Mouse (Mus musculus): ENCODE measurements around the gene Ccdc174. TPM values are rescaled to one million over a fixed set of nuclear protein-coding genes. Genes with fewer than 3 reads are reported as not detected.
"Not testable (repeated sequence)": the region's sequence is repeated elsewhere in the genome, so short reads cannot be mapped to it uniquely, and the experiment has no call there.

The Ccdc174 gene
- polyA plus RNA-seq, 1 experiment from 2014 or later: 20.9 TPM

DNA sequence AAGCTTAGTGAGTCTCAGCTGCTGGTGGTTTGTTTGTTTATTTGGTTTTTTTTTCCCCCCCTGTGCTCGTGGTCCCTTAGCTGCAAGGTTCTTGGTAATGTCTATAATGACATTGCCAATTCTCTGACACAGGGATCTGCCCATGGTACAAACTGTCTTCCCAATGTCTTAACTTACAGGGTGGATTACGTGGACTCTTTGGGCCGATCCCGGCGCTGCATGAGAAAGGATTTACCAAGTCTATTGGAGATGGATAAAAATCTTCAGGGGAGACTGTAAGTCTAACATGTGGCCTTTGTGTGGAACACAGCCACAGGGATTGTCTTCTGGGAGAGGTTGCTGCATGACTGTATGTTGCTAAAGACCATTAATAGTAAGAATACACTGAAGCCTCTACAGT, 12.8 kb downstream of the Ccdc174 start:
- ATAC-seq (ENCODE audit: insufficient number of reproducible peaks, insufficient read depth, low FRiP score, low read depth): no peak
- no peak overlapping the region for H3K9ac ChIP-seq (ENCODE audit: low read length)
- H3K4me3 ChIP-seq (ENCODE audit: control insufficient read depth in 1 of 2, insufficient read depth in 1 of 2, low read depth in 1 of 2, low read length in 2 of 2): no peak overlapping the region
- no peaks in the 10 kb centered on the region for H3K9me3 ChIP-seq (ENCODE audit: control insufficient read depth, low read length)
- WGBS: 87% methylated on average over 5 of the region's 5 CpGs
- no peak overlapping the region for H3K27ac ChIP-seq (replicated peaks in 1 of 2; ENCODE audit: control insufficient read depth in 1 of 2, insufficient read depth in 1 of 2, low read depth in 2 of 2, low read length in 2 of 2)
- no peaks in the 10 kb centered on the region for H3K4me1 ChIP-seq (ENCODE audit: control insufficient read depth in 2 of 2, insufficient read depth in 2 of 2, low read length in 2 of 2)
- peaks cover 92% of the 10 kb centered on the region for H3K36me3 ChIP-seq (ENCODE audit: control insufficient read depth, insufficient read depth, low read length)
- no peaks in the 10 kb centered on the region for H3K27me3 ChIP-seq (ENCODE audit: control insufficient read depth, insufficient read depth, low read length)
- H3K4me2 ChIP-seq (ENCODE audit: low read length): no peak overlapping the region

GRCm38 (mm10) chr6:91891776-91892175, 13.9 kb downstream of the Ccdc174 start:
- no peak overlapping the region for H3K9ac ChIP-seq (ENCODE audit: low read length)
- ATAC-seq (ENCODE audit: insufficient number of reproducible peaks, insufficient read depth, low FRiP score, low read depth): no peak
- no peaks in the 10 kb centered on the region for H3K4me1 ChIP-seq (ENCODE audit: control insufficient read depth in 2 of 2, insufficient read depth in 2 of 2, low read length in 2 of 2)
- H3K27me3 ChIP-seq (ENCODE audit: control insufficient read depth, insufficient read depth, low read length): no peaks in the 10 kb centered on the region
- no peak overlapping the region for H3K4me3 ChIP-seq (ENCODE audit: control insufficient read depth in 1 of 2, insufficient read depth in 1 of 2, low read depth in 1 of 2, low read length in 2 of 2)
- no peak overlapping the region for H3K4me2 ChIP-seq (ENCODE audit: low read length)
- no peaks in the 10 kb centered on the region for H3K9me3 ChIP-seq (ENCODE audit: control insufficient read depth, low read length)
- H3K27ac ChIP-seq (replicated peaks in 1 of 2; ENCODE audit: control insufficient read depth in 1 of 2, insufficient read depth in 1 of 2, low read depth in 2 of 2, low read length in 2 of 2): no peak overlapping the region
- WGBS: 90% methylated on average over 2 of the region's 2 CpGs
- peaks cover 91% of the 10 kb centered on the region for H3K36me3 ChIP-seq (ENCODE audit: control insufficient read depth, insufficient read depth, low read length)

DNA sequence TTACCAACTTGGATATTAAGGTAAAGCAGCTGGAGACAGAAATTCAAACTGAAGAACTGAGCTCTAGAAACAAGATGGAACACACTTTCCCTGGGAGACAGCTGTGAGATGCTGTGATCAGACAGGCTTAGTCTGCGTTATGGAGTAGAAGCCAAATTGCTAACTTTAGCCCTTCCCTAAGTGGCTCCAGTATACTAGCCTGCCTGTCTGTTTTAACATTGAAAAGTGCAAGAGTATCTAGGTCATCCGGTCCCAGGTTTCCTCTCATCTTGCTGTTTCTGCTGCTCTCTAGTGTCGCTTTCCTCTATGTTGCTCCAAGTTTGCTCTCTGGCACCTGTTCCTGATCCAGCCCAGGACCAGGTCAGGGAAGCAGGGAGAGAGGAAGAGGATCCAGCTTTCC, 18.9 kb downstream of the Ccdc174 start:
- Histone ChIP-seq H3K36me3 (ENCODE audit: control insufficient read depth, insufficient read depth, low read length) (peaks cover 94% of the 10 kb centered on the region), H3K9me3 (ENCODE audit: control insufficient read depth, low read length) (no peaks in the 10 kb centered on the region), H3K27me3 (ENCODE audit: control insufficient read depth, insufficient read depth, low read length) (no peaks in the 10 kb centered on the region), H3K4me2 (ENCODE audit: low read length) (no peak overlapping the region), H3K27ac (replicated peaks in 1 of 2; ENCODE audit: control insufficient read depth in 1 of 2, insufficient read depth in 1 of 2, low read depth in 2 of 2, low read length in 2 of 2) (no peak overlapping the region), H3K4me3 (ENCODE audit: control insufficient read depth in 1 of 2, insufficient read depth in 1 of 2, low read depth in 1 of 2, low read length in 2 of 2) (no peak overlapping the region), H3K4me1 (ENCODE audit: control insufficient read depth in 2 of 2, insufficient read depth in 2 of 2, low read length in 2 of 2) (no peaks in the 10 kb centered on the region), H3K9ac (ENCODE audit: low read length) (no peak overlapping the region)
- 75% methylated on average over 3 of the region's 3 CpGs for WGBS
- no peak for ATAC-seq (ENCODE audit: insufficient number of reproducible peaks, insufficient read depth, low FRiP score, low read depth)

- WGBS: 29% methylated on average over 5 of the region's 5 CpGs
- Histone ChIP-seq H3K27me3 (ENCODE audit: control insufficient read depth, insufficient read depth, low read length) (no peaks in the 10 kb centered on the region), H3K4me2 (ENCODE audit: low read length) (no peak overlapping the region), H3K9me3 (ENCODE audit: control insufficient read depth, low read length) (no peaks in the 10 kb centered on the region), H3K9ac (ENCODE audit: low read length) (no peak overlapping the region), H3K4me1 (ENCODE audit: control insufficient read depth in 2 of 2, insufficient read depth in 2 of 2, low read length in 2 of 2) (no peaks in the 10 kb centered on the region), H3K27ac (replicated peaks in 1 of 2; ENCODE audit: control insufficient read depth in 1 of 2, insufficient read depth in 1 of 2, low read depth in 2 of 2, low read length in 2 of 2) (no peak overlapping the region), H3K36me3 (ENCODE audit: control insufficient read depth, insufficient read depth, low read length) (peaks cover 52% of the 10 kb centered on the region), H3K4me3 (ENCODE audit: control insufficient read depth in 1 of 2, insufficient read depth in 1 of 2, low read depth in 1 of 2, low read length in 2 of 2) (no peak overlapping the region)
- no peak for ATAC-seq (ENCODE audit: insufficient number of reproducible peaks, insufficient read depth, low FRiP score, low read depth)
Observed at GRCm38 (mm10) chr6:91901505-91901904, 23.7 kb downstream of the Ccdc174 start.

GRCm38 (mm10) chr6:91902509-91902908, 24.7 kb downstream of the Ccdc174 start, which contains the start of gene 4930590J08Rik:
Gene 4930590J08Rik, plus strand, starts transcription at chr6:91902809.
- H3K9me3 ChIP-seq (ENCODE audit: control insufficient read depth, low read length); H3K4me1 ChIP-seq (ENCODE audit: control insufficient read depth in 2 of 2, insufficient read depth in 2 of 2, low read length in 2 of 2); H3K9ac ChIP-seq (ENCODE audit: low read length); H3K4me3 ChIP-seq (ENCODE audit: control insufficient read depth in 1 of 2, insufficient read depth in 1 of 2, low read depth in 1 of 2, low read length in 2 of 2); ATAC-seq (ENCODE audit: insufficient number of reproducible peaks, insufficient read depth, low FRiP score, low read depth); H3K4me2 ChIP-seq (ENCODE audit: low read length); H3K27ac ChIP-seq (replicated peaks in 1 of 2; ENCODE audit: control insufficient read depth in 1 of 2, insufficient read depth in 1 of 2, low read depth in 2 of 2, low read length in 2 of 2); H3K27me3 ChIP-seq (ENCODE audit: control insufficient read depth, insufficient read depth, low read length): not testable (repeated sequence)
- WGBS: 96% methylated on average over 2 of the region's 2 CpGs
- H3K36me3 ChIP-seq (ENCODE audit: control insufficient read depth, insufficient read depth, low read length): peaks cover 42% of the 10 kb centered on the region

DNA sequence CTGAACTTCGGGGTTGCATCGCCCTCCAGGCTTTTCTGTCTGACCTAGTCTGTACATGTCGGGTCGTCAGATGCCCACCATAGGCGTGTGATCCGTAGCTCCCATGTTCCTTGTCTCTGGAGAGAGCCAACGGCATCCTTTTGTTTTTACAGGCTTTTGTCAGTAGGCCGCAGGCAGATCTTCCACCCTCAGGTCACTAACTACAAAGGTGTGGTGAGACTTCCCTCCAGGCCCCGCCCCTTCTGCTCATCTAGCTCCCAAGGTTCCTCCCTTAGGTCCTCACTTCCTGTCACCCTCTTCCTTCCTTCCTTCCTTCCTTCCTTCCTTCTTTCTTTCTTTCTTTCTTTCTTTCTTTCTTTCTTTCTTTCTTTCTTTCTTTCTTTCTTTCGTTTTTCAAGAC, 36.2 kb downstream of the Ccdc174 start:
- H3K36me3 ChIP-seq (ENCODE audit: control insufficient read depth, insufficient read depth, low read length): no peaks in the 10 kb centered on the region
- no peak overlapping the region for H3K27ac ChIP-seq (replicated peaks in 1 of 2; ENCODE audit: control insufficient read depth in 1 of 2, insufficient read depth in 1 of 2, low read depth in 2 of 2, low read length in 2 of 2)
- peaks cover 0 to 2% of the 10 kb centered on the region in 2 experiments; a peak in 1 of 4 replicates for H3K4me1 ChIP-seq (ENCODE audit: control insufficient read depth in 2 of 2, insufficient read depth in 2 of 2, low read length in 2 of 2)
- H3K4me2 ChIP-seq (ENCODE audit: low read length): no peak overlapping the region
- H3K27me3 ChIP-seq (ENCODE audit: control insufficient read depth, insufficient read depth, low read length): no peaks in the 10 kb centered on the region
- WGBS: 87% methylated on average over 10 of the region's 10 CpGs
- no peaks in the 10 kb centered on the region for H3K9me3 ChIP-seq (ENCODE audit: control insufficient read depth, low read length)
- H3K4me3 ChIP-seq (ENCODE audit: control insufficient read depth in 1 of 2, insufficient read depth in 1 of 2, low read depth in 1 of 2, low read length in 2 of 2): no peak overlapping the region
- ATAC-seq (ENCODE audit: insufficient number of reproducible peaks, insufficient read depth, low FRiP score, low read depth): no peak
- H3K9ac ChIP-seq (ENCODE audit: low read length): no peak overlapping the region

GRCm38 (mm10) chr6:91917286-91917685, 39.4 kb downstream of the Ccdc174 start:
- Histone ChIP-seq H3K27me3 (ENCODE audit: control insufficient read depth, insufficient read depth, low read length) (no peaks in the 10 kb centered on the region), H3K27ac (replicated peaks in 1 of 2; ENCODE audit: control insufficient read depth in 1 of 2, insufficient read depth in 1 of 2, low read depth in 2 of 2, low read length in 2 of 2) (no peak overlapping the region), H3K4me1 (ENCODE audit: control insufficient read depth in 2 of 2, insufficient read depth in 2 of 2, low read length in 2 of 2) (peaks cover 0 to 2% of the 10 kb centered on the region in 2 experiments; a peak in 1 of 4 replicates), H3K4me2 (ENCODE audit: low read length) (no peak overlapping the region), H3K36me3 (ENCODE audit: control insufficient read depth, insufficient read depth, low read length) (no peaks in the 10 kb centered on the region), H3K9me3 (ENCODE audit: control insufficient read depth, low read length) (no peaks in the 10 kb centered on the region), H3K4me3 (ENCODE audit: control insufficient read depth in 1 of 2, insufficient read depth in 1 of 2, low read depth in 1 of 2, low read length in 2 of 2) (no peak overlapping the region), H3K9ac (ENCODE audit: low read length) (no peak overlapping the region)
- ATAC-seq (ENCODE audit: insufficient number of reproducible peaks, insufficient read depth, low FRiP score, low read depth): no peak
- WGBS: 22% methylated on average over 4 of the region's 4 CpGs

- H3K9me3 ChIP-seq (ENCODE audit: control insufficient read depth, low read length): no peaks in the 10 kb centered on the region
- H3K4me1 ChIP-seq (ENCODE audit: control insufficient read depth in 2 of 2, insufficient read depth in 2 of 2, low read length in 2 of 2): peaks cover 0 to 2% of the 10 kb centered on the region in 2 experiments; a peak in 1 of 4 replicates
- H3K9ac ChIP-seq (ENCODE audit: low read length): no peak overlapping the region
- H3K4me2 ChIP-seq (ENCODE audit: low read length): no peak overlapping the region
- H3K36me3 ChIP-seq (ENCODE audit: control insufficient read depth, insufficient read depth, low read length): no peaks in the 10 kb centered on the region
- H3K4me3 ChIP-seq (ENCODE audit: control insufficient read depth in 1 of 2, insufficient read depth in 1 of 2, low read depth in 1 of 2, low read length in 2 of 2): no peak overlapping the region
- no peak overlapping the region for H3K27ac ChIP-seq (replicated peaks in 1 of 2; ENCODE audit: control insufficient read depth in 1 of 2, insufficient read depth in 1 of 2, low read depth in 2 of 2, low read length in 2 of 2)
- 76% methylated on average over 11 of the region's 11 CpGs for WGBS
- ATAC-seq (ENCODE audit: insufficient number of reproducible peaks, insufficient read depth, low FRiP score, low read depth): no peak
- H3K27me3 ChIP-seq (ENCODE audit: control insufficient read depth, insufficient read depth, low read length): no peaks in the 10 kb centered on the region
Observed at GRCm38 (mm10) chr6:91917716-91918115, 39.9 kb downstream of the Ccdc174 start.

All from heart, embryonic 14.5 days (tissue).